In genomic region chr3:149338684-149339373, GRCm38 (mm10) we compare ENCODE assay signal across 22 mouse cellular contexts.
DNase-seq lines count a peak whose midpoint lies in the region; ATAC-seq lines count a peak whose summit lies in the region.
"Had no signal": no experiment of that assay in that cellular context is flagged by ENCODE, and none has a peak within 500 bp of the region (broad histone marks: within the 10 kb centered on the region; RNA-seq: fewer than 3 reads in every experiment).

No protein-coding gene starts in this region.

- H3K4me3 ChIP-seq in heart, embryonic 10.5 days, result no peak overlapping the region
- H3K4me3 ChIP-seq: forebrain, embryonic 15.5 days; hindbrain, embryonic 13.5 days; limb, embryonic 12.5 days; liver, embryonic 12.5 days; midbrain, embryonic 15.5 days had no signal

- peaks cover 6% of the 10 kb centered on the region; the same call in 1 of the 2 replicates for H3K4me1 ChIP-seq in heart, embryonic 10.5 days
- H3K4me1 ChIP-seq: hindbrain, embryonic 13.5 days; limb, embryonic 12.5 days; liver, embryonic 12.5 days; midbrain, embryonic 15.5 days had no signal

- peak; percentile 35 for DNase-seq in heart, embryonic 10.5 days (ENCODE audit: low spot score)
- DNase-seq in heart, postnatal 36 days, result no peak
- DNase-seq in CD4-positive helper T cell, adult 2 months (ENCODE audit: low read depth, low spot score), result peak; percentile 10
- no peak for DNase-seq in adrenal gland, postnatal 14 days
- no peak for DNase-seq in urinary bladder, postnatal 25 days (ENCODE audit: low spot score)
- DNase-seq: adrenal gland, adult 2 months; cerebellum, adult 11 months; cerebellum, postnatal 14 days; gastrocnemius, postnatal 36 days; heart, postnatal 10 days; kidney, adult 18-20 months; lung, adult 2 months had no signal

- intact Hi-C loops in heart, postnatal 36 days (cut with DNase I), result loop anchor here (10.0 kb wide), 1 partner anchor 994 kb away; no protein-coding TSS in a partner anchor

- H3K27me3 ChIP-seq in heart, embryonic 10.5 days (ENCODE audit: insufficient read depth, poor library complexity, severe bottlenecking), result no peaks in the 10 kb centered on the region
- H3K27me3 ChIP-seq: forebrain, embryonic 15.5 days; liver, embryonic 12.5 days; midbrain, embryonic 15.5 days had no signal

- no peaks in the 10 kb centered on the region for H3K9me3 ChIP-seq in heart, embryonic 10.5 days
- H3K9me3 ChIP-seq: forebrain, embryonic 15.5 days; hindbrain, embryonic 13.5 days; limb, embryonic 12.5 days; liver, embryonic 12.5 days; midbrain, embryonic 15.5 days had no signal

- peak; percentile 89 for ATAC-seq in granulocyte monocyte progenitor cell, adult 5-6 weeks (replicated peaks; ENCODE audit: poor library complexity, severe bottlenecking)
- peak; percentile 51 for ATAC-seq in megakaryocyte, adult 5-6 weeks (ENCODE audit: poor library complexity, severe bottlenecking)
- ATAC-seq in erythroblast, adult 5-6 weeks (replicated peaks; ENCODE audit: low FRiP score, poor library complexity, severe bottlenecking), result no peak
- ATAC-seq: forebrain, embryonic 15.5 days; liver, embryonic 12.5 days; midbrain, embryonic 15.5 days had no signal

- no peaks in the 10 kb centered on the region for H3K36me3 ChIP-seq in heart, embryonic 10.5 days
- H3K36me3 ChIP-seq: forebrain, embryonic 15.5 days; hindbrain, embryonic 13.5 days; limb, embryonic 12.5 days; liver, embryonic 12.5 days; midbrain, embryonic 15.5 days had no signal

- no peak overlapping the region for H3K27ac ChIP-seq in heart, embryonic 10.5 days
- H3K27ac ChIP-seq: forebrain, embryonic 15.5 days; hindbrain, embryonic 13.5 days; kidney, postnatal 0 days; limb, embryonic 12.5 days; liver, embryonic 12.5 days; midbrain, embryonic 15.5 days; stomach, postnatal 0 days had no signal

- 80% methylated on average over 7 of the region's 7 CpGs for WGBS in heart, embryonic 10.5 days

Comparison
In these comparisons a context has a peak if more than half of its experiments do, and no peak if none do; other contexts are left out.
1. DNase-seq: peak in heart, embryonic 10.5 days (single experiment) and CD4-positive helper T cell, adult 2 months (single experiment); none in heart, postnatal 36 days (0 of 2), adrenal gland, postnatal 14 days (single experiment) and urinary bladder, postnatal 25 days (single experiment).